Mouse (Mus musculus): ENCODE results near the gene Olfr1494. TPM values are rescaled to one million over a fixed set of nuclear protein-coding genes. Genes with fewer than 3 reads are reported as not detected.

Gene Olfr1494
- not detected in 2 replicates for polyA plus RNA-seq (2015; fragmentation: Nextera tagmentation; extraction: Ambion mirVana)

GRCm38 (mm10) chr19:13739428-13739827, at the start of gene Olfr1494:
Gene Olfr1494, plus strand, starts transcription at chr19:13739728.

GRCm38 (mm10) chr19:13696968-13697367, 42.6 kb upstream of the Olfr1494 start, which contains the start of gene Olfr1491:
Gene Olfr1491, plus strand, starts transcription at chr19:13697268.

GRCm38 (mm10) chr19:13722978-13723377, 16.6 kb upstream of the Olfr1494 start, which contains the start of gene Olfr1493-ps1:
Gene Olfr1493-ps1, plus strand, starts transcription at chr19:13723278.

GRCm38 (mm10) chr19:13764306-13764705, 24.8 kb downstream of the Olfr1494 start, which contains the start of gene Olfr1495:
Gene Olfr1495, plus strand, starts transcription at chr19:13764606.

GRCm38 (mm10) chr19:13777578-13777977, 38.0 kb downstream of the Olfr1494 start, which contains the start of gene Olfr1496:
Gene Olfr1496, plus strand, starts transcription at chr19:13777878.

GRCm38 (mm10) chr19:13798102-13798501, 58.6 kb downstream of the Olfr1494 start, which contains the start of gene Olfr1497:
Gene Olfr1497, minus strand, starts transcription at chr19:13798202.

Other genes starting within 250 kb of the Olfr1494 start
- not detected in 2 replicates for gene Olfr1477, start 239.2 kb upstream of the Olfr1494 start, polyA plus RNA-seq (2015; fragmentation: Nextera tagmentation; extraction: Ambion mirVana)
- not detected in 2 replicates for gene Olfr1480, start 211.8 kb upstream of the Olfr1494 start, polyA plus RNA-seq (2015; fragmentation: Nextera tagmentation; extraction: Ambion mirVana)
- not detected in 2 replicates for gene Olfr1484, start 156.2 kb upstream of the Olfr1494 start, polyA plus RNA-seq (2015; fragmentation: Nextera tagmentation; extraction: Ambion mirVana)
- not detected in 2 replicates for gene Olfr1487, start 122.4 kb upstream of the Olfr1494 start, polyA plus RNA-seq (2015; fragmentation: Nextera tagmentation; extraction: Ambion mirVana)
- gene Olfr1489, start 108.1 kb upstream of the Olfr1494 start, polyA plus RNA-seq (2015; fragmentation: Nextera tagmentation; extraction: Ambion mirVana): not detected in 2 replicates
- gene Olfr1490, start 88.6 kb upstream of the Olfr1494 start, polyA plus RNA-seq (2015; fragmentation: Nextera tagmentation; extraction: Ambion mirVana): not detected in 2 replicates
- not detected in 2 replicates for gene Olfr1491, start 42.5 kb upstream of the Olfr1494 start, polyA plus RNA-seq (2015; fragmentation: Nextera tagmentation; extraction: Ambion mirVana)
- gene Olfr1493-ps1, start 16.4 kb upstream of the Olfr1494 start, polyA plus RNA-seq (2015; fragmentation: Nextera tagmentation; extraction: Ambion mirVana): not detected in 2 replicates
- gene Olfr1495, start 24.9 kb downstream of the Olfr1494 start, polyA plus RNA-seq (2015; fragmentation: Nextera tagmentation; extraction: Ambion mirVana): not detected in 2 replicates
- not detected in 2 replicates for gene Olfr1496, start 38.1 kb downstream of the Olfr1494 start, polyA plus RNA-seq (2015; fragmentation: Nextera tagmentation; extraction: Ambion mirVana)
- not detected in 2 replicates for gene Olfr1497, start 58.5 kb downstream of the Olfr1494 start, polyA plus RNA-seq (2015; fragmentation: Nextera tagmentation; extraction: Ambion mirVana)
- not detected in 2 replicates for gene Olfr1499, start 79.7 kb downstream of the Olfr1494 start, polyA plus RNA-seq (2015; fragmentation: Nextera tagmentation; extraction: Ambion mirVana)
- gene Olfr1500, start 90.8 kb downstream of the Olfr1494 start, polyA plus RNA-seq (2015; fragmentation: Nextera tagmentation; extraction: Ambion mirVana): not detected in 2 replicates
- gene Olfr1501, start 111.0 kb downstream of the Olfr1494 start, polyA plus RNA-seq (2015; fragmentation: Nextera tagmentation; extraction: Ambion mirVana): not detected in 2 replicates
- gene Olfr1502, start 122.1 kb downstream of the Olfr1494 start, polyA plus RNA-seq (2015; fragmentation: Nextera tagmentation; extraction: Ambion mirVana): not detected in 2 replicates
- gene Olfr1504, start 158.2 kb downstream of the Olfr1494 start, polyA plus RNA-seq (2015; fragmentation: Nextera tagmentation; extraction: Ambion mirVana): not detected in 2 replicates
- gene Olfr1505, start 173.8 kb downstream of the Olfr1494 start, polyA plus RNA-seq (2015; fragmentation: Nextera tagmentation; extraction: Ambion mirVana): not detected in 2 replicates

Data from adrenal gland, postnatal 0 days (tissue).